Mouse (Mus musculus): Measurements from ENCODE around the gene Naaa. TPM values are rescaled to one million over a fixed set of nuclear protein-coding genes. Genes with fewer than 3 reads are reported as not detected.
A peak's percentile ranks its signal among the peaks of the same experiment; 100 is the strongest.

Naaa gene
- polyA plus RNA-seq, 1 experiment from 2014 or later: 6.1 TPM

DNA sequence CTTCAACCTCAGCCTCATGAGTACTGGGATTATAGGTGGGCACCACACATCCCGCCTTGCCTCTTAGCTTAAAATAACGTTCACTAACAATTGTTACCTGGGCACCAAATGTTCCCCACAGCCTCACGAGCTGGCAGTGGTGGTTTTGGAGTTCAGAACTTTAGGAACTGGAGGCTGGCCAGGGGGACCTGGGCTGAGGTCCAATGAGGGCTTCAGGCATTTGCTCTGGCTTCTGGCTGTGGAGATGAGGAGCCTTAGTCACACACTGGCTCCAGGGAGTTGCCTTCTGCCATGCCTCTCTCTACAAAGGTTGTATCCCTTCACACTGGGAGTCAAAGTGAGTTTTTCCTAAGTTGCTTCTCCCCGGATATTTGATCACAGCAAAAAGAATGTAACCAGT, 4.6 kb upstream of the Naaa start:
- Histone ChIP-seq H3K4me3 (ENCODE audit: low read depth, low read length) (no peak overlapping the region), H3K36me3 (ENCODE audit: control insufficient read depth, insufficient read depth, low read length) (peaks cover 5% of the 10 kb centered on the region), H3K9me3 (ENCODE audit: control insufficient read depth, low read length) (no peaks in the 10 kb centered on the region), H3K27ac (ENCODE audit: low read depth, low read length) (no peak overlapping the region), H3K9ac (ENCODE audit: low read length) (no peak overlapping the region), H3K4me2 (ENCODE audit: low read depth) (no peak overlapping the region), H3K27me3 (ENCODE audit: control insufficient read depth, insufficient read depth, low read length) (no peaks in the 10 kb centered on the region), H3K4me1 (ENCODE audit: control insufficient read depth, insufficient read depth, low read length) (no peaks in the 10 kb centered on the region)
- 80% methylated on average over 4 of the region's 4 CpGs for WGBS
- DNase-seq (ENCODE audit: low spot score) (no peak), ATAC-seq (ENCODE audit: insufficient read depth, low FRiP score, low TSS enrichment) (no peak)

DNA sequence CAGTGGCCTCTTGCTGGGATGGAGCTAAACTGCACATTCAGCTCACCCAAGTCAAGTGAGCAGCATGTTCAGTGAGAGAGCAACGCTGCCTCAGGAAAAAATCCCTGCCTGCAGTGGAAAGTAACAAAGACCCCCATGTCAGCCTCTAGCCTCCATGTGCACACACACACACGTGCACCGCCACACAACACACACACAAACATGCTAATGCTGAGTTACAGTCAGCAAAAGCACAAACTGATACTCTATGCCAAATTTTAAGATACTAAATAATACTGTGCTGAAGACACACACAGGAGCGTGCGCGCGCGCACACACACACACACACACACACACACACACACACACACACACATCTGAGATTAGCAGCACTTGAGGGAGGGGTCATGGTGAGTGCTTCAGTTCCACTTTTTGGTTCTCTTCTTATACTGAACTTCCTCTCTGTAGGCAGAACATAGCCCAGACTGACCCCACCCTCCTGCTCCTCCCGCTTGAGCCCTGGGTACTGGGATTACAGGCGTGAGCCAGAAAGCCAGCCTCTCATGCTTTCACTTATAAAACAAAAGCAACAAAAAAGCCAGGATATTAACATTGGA, 1.1 kb upstream of the Naaa start:
- DNase-seq (ENCODE audit: low spot score) (no peak), ATAC-seq (ENCODE audit: insufficient read depth, low FRiP score, low TSS enrichment) (no peak)
- H3K4me1 ChIP-seq (ENCODE audit: control insufficient read depth, insufficient read depth, low read length): no peaks in the 10 kb centered on the region
- H3K9ac ChIP-seq (ENCODE audit: low read length): no peak overlapping the region
- H3K27ac ChIP-seq (ENCODE audit: low read depth, low read length): no peak overlapping the region
- no peak overlapping the region for H3K4me2 ChIP-seq (ENCODE audit: low read depth)
- no peaks in the 10 kb centered on the region for H3K27me3 ChIP-seq (ENCODE audit: control insufficient read depth, insufficient read depth, low read length)
- WGBS: 88% methylated on average over 10 of the region's 10 CpGs
- no peaks in the 10 kb centered on the region for H3K9me3 ChIP-seq (ENCODE audit: control insufficient read depth, low read length)
- H3K36me3 ChIP-seq (ENCODE audit: control insufficient read depth, insufficient read depth, low read length): no peaks in the 10 kb centered on the region
- H3K4me3 ChIP-seq (ENCODE audit: low read depth, low read length): no peak overlapping the region

DNA sequence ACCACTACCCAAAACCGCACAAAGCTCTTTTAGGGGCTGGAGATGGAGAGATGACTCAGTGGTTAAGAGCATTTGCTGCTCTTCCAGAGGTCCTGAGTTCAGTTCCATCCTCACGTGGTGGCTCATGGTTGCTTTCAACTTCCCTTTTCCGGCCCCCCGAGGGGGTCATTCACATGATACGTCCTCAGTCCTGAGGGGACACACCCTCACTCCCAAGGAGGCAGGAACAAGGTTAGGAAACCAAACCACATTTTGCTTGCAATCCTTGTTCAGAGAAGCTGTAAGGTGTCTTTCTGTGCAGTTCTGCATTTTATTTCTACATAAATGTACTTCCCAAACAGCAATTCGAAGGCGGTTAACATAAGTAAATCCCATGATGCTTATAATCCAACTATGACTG, 7.5 kb downstream of the Naaa start:
- H3K4me2 ChIP-seq (ENCODE audit: low read depth): no peak overlapping the region
- ATAC-seq (ENCODE audit: insufficient read depth, low FRiP score, low TSS enrichment): no peak

DNA sequence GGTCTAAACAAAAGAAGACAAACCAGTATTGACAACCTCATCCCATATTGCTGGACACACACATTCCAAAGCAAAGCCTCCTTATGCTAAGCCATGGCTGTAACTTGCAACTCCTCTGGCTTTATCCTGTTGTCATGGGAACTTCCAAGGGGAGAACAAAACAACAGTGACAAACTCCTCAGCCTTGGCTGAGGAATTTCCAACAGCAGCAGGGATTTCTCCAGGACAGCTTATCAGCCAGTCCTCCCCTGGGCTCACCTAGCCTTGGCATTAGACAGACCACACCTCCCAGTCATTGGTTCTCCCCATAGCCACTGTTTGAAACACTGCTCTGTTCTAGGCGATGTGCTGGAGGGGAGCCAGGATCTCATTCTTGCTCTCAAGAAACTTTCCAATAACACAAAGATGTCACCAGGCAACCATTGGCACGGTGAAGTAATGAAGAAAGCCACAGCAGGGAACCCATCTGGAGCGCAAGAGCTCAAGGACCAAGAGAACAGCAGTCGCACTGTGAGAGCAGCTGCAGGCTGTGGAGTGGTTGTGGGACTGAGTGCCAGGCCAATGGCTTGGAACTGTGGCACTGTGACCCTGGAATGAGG, 14.1 kb downstream of the Naaa start:
- 26% methylated on average over 4 of the region's 4 CpGs for WGBS
- no peaks in the 10 kb centered on the region for H3K36me3 ChIP-seq (ENCODE audit: control insufficient read depth, insufficient read depth, low read length)
- no peaks in the 10 kb centered on the region for H3K27me3 ChIP-seq (ENCODE audit: control insufficient read depth, insufficient read depth, low read length)
- DNase-seq (ENCODE audit: low spot score): peak; percentile 38
- ATAC-seq (ENCODE audit: insufficient read depth, low FRiP score, low TSS enrichment): peak; percentile 70
- no peaks in the 10 kb centered on the region for H3K4me1 ChIP-seq (ENCODE audit: control insufficient read depth, insufficient read depth, low read length)
- no peak overlapping the region for H3K4me2 ChIP-seq (ENCODE audit: low read depth)
- H3K27ac ChIP-seq (ENCODE audit: low read depth, low read length): no peak overlapping the region
- H3K4me3 ChIP-seq (ENCODE audit: low read depth, low read length): no peak overlapping the region
- H3K9me3 ChIP-seq (ENCODE audit: control insufficient read depth, low read length): no peaks in the 10 kb centered on the region
- H3K9ac ChIP-seq (ENCODE audit: low read length): no peak overlapping the region

More for the DNA sequence above, 7.5 kb downstream of the Naaa start:
- no peak for DNase-seq (ENCODE audit: low spot score)
- H3K36me3 ChIP-seq (ENCODE audit: control insufficient read depth, insufficient read depth, low read length): no peaks in the 10 kb centered on the region
- no peaks in the 10 kb centered on the region for H3K9me3 ChIP-seq (ENCODE audit: control insufficient read depth, low read length)
- no peak overlapping the region for H3K27ac ChIP-seq (ENCODE audit: low read depth, low read length)
- H3K4me3 ChIP-seq (ENCODE audit: low read depth, low read length): no peak overlapping the region
- no peaks in the 10 kb centered on the region for H3K27me3 ChIP-seq (ENCODE audit: control insufficient read depth, insufficient read depth, low read length)
- H3K9ac ChIP-seq (ENCODE audit: low read length): no peak overlapping the region
- no peaks in the 10 kb centered on the region for H3K4me1 ChIP-seq (ENCODE audit: control insufficient read depth, insufficient read depth, low read length)
- 88% methylated on average over 7 of the region's 7 CpGs for WGBS

DNA sequence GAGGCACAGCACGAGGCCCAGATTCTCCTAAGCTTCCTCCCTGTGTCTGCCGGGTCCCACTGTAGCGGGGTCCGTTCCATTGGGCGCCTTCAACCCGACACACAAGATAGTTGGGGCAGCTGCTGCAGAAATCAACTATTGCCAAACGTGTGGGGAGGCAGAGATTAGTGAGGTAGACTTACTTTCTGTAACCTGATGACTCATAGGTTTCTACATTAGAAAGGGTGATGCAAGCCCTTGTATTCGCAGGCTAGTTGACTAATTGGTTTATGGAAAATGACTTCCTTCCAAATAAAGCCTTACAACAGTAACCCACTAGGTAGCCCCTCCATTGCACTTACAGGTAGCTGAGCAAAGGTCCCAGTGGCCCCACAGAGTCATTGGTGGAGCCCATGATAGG, 15.3 kb downstream of the Naaa start:
- Histone ChIP-seq H3K4me2 (ENCODE audit: low read depth) (no peak overlapping the region), H3K36me3 (ENCODE audit: control insufficient read depth, insufficient read depth, low read length) (no peaks in the 10 kb centered on the region), H3K4me3 (ENCODE audit: low read depth, low read length) (no peak overlapping the region), H3K27me3 (ENCODE audit: control insufficient read depth, insufficient read depth, low read length) (no peaks in the 10 kb centered on the region), H3K9me3 (ENCODE audit: control insufficient read depth, low read length) (no peaks in the 10 kb centered on the region), H3K4me1 (ENCODE audit: control insufficient read depth, insufficient read depth, low read length) (no peaks in the 10 kb centered on the region), H3K27ac (ENCODE audit: low read depth, low read length) (no peak overlapping the region), H3K9ac (ENCODE audit: low read length) (no peak overlapping the region)
- 91% methylated on average over 8 of the region's 8 CpGs for WGBS
- no peak for DNase-seq (ENCODE audit: low spot score)
- ATAC-seq (ENCODE audit: insufficient read depth, low FRiP score, low TSS enrichment): no peak

DNA sequence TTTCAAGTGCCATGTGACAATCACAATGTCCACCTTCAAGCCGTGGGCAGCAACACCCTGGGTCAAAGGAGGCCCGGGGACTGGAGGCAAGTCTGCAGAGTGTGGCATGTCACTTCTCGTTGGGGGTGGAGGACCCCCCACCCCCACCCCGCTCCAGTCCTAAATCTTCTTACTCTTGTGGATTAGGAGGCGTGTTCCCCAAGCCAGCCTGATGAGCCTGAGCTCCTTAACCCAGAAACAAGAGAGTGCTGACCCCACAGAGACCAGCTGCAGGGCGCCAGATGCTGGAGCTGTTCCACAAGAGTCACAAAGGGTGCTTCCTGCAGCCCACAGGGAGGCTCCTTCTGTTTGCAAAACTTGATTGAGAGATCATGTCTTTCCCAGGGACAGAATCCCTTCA, 21.8 kb downstream of the Naaa start, which contains the start of gene Ppef2:
Gene Ppef2, minus strand, starts transcription at position 61 of the 400 bp plus-strand sequence.
- no peak within 1 kb of the TSS for H3K27ac ChIP-seq (ENCODE audit: low read depth, low read length)
- no peak for ATAC-seq (ENCODE audit: insufficient read depth, low FRiP score, low TSS enrichment)
- no peak within 1 kb of the TSS for H3K9ac ChIP-seq (ENCODE audit: low read length)
- no peak for DNase-seq (ENCODE audit: low spot score)
- H3K4me2 ChIP-seq (ENCODE audit: low read depth): no peak within 1 kb of the TSS
- WGBS: 11% methylated on average over 6 of the region's 6 CpGs
- no peaks in the 10 kb centered on the region for H3K27me3 ChIP-seq (ENCODE audit: control insufficient read depth, insufficient read depth, low read length)
- no peaks in the 10 kb centered on the region for H3K36me3 ChIP-seq (ENCODE audit: control insufficient read depth, insufficient read depth, low read length)
- no peaks in the 10 kb centered on the region for H3K4me1 ChIP-seq (ENCODE audit: control insufficient read depth, insufficient read depth, low read length)
- no peaks in the 10 kb centered on the region for H3K9me3 ChIP-seq (ENCODE audit: control insufficient read depth, low read length)
- no peak within 1 kb of the TSS for H3K4me3 ChIP-seq (ENCODE audit: low read depth, low read length)

DNA sequence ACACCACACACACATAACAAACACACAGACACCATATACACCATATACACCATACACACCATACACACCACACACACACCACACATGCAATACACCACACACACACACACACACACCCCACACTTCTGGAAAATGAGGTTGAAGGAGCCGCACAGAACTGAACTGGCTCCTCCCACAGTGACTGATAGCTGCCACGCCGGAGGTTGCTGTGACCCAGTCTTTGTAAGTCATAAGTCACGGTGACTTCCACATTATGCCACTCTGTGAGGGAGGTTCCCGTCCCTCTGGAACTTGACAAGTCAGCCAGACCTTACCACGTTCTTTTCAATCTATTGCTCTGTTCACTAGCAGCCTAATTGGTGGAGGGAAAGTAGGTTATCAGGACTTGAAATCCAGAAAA, 23.5 kb downstream of the Naaa start:
- Histone ChIP-seq H3K4me1 (ENCODE audit: control insufficient read depth, insufficient read depth, low read length) (no peaks in the 10 kb centered on the region), H3K27me3 (ENCODE audit: control insufficient read depth, insufficient read depth, low read length) (no peaks in the 10 kb centered on the region), H3K36me3 (ENCODE audit: control insufficient read depth, insufficient read depth, low read length) (no peaks in the 10 kb centered on the region), H3K4me2 (ENCODE audit: low read depth) (no peak overlapping the region), H3K27ac (ENCODE audit: low read depth, low read length) (no peak overlapping the region), H3K9me3 (ENCODE audit: control insufficient read depth, low read length) (no peaks in the 10 kb centered on the region), H3K4me3 (ENCODE audit: low read depth, low read length) (no peak overlapping the region), H3K9ac (ENCODE audit: low read length) (no peak overlapping the region)
- no peak for ATAC-seq (ENCODE audit: insufficient read depth, low FRiP score, low TSS enrichment)
- no peak for DNase-seq (ENCODE audit: low spot score)
- WGBS: 62% methylated on average over 6 of the region's 6 CpGs

DNA sequence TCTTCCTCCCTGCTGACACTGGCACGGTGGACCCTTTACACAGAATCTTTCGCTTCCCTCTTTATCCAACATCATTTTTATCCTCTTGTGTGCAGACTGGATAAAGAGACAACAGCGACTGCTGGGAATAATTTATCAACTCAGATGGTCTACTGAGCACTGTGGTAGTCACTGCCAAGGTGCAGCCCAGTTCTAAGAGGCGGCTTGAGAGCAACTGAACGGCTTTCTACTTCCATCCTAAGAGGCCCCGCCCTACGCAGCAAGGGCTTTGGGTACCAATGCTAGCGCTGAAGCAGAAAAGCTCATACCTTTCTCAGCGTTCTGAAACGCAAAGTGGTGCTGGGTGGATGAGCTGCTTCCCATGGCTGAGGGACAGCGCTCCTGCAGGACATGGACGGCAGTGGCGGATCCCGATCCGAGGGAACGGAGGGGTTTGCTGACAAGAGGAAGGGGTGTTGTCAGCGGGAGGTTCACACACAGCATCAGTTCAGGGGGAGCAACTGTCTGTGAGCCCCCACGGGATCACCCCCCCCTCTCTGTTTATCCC, 25.1 kb downstream of the Naaa start:
- no peaks in the 10 kb centered on the region for H3K4me1 ChIP-seq (ENCODE audit: control insufficient read depth, insufficient read depth, low read length)
- no peaks in the 10 kb centered on the region for H3K9me3 ChIP-seq (ENCODE audit: control insufficient read depth, low read length)
- WGBS: 30% methylated on average over 18 of the region's 18 CpGs
- H3K27me3 ChIP-seq (ENCODE audit: control insufficient read depth, insufficient read depth, low read length): no peaks in the 10 kb centered on the region
- no peak overlapping the region for H3K27ac ChIP-seq (ENCODE audit: low read depth, low read length)
- no peaks in the 10 kb centered on the region for H3K36me3 ChIP-seq (ENCODE audit: control insufficient read depth, insufficient read depth, low read length)
- ATAC-seq (ENCODE audit: insufficient read depth, low FRiP score, low TSS enrichment) (no peak), DNase-seq (ENCODE audit: low spot score) (peak; percentile 37)
- H3K9ac ChIP-seq (ENCODE audit: low read length): no peak overlapping the region
- H3K4me2 ChIP-seq (ENCODE audit: low read depth): no peak overlapping the region
- no peak overlapping the region for H3K4me3 ChIP-seq (ENCODE audit: low read depth, low read length)

DNA sequence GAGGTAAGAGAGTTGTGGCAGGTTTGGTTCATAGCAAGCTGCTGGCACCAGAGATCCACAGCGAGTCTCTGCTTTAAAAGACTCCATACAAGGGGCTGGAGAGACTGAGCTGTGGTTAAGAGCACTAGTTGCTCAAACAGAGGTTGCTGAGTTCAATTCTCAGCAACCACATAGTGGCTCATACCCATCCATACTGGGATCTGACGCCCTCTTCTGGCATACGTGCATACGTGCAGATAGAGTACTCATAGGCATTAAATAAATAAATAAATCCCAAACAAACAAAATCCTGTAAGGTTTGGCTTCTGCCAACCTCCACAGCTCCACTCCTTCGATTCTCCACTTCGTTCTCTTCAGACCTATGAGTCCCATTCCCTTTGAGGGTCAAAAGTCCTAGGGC, 25.9 kb downstream of the Naaa start:
- Histone ChIP-seq H3K4me2 (ENCODE audit: low read depth) (no peak overlapping the region), H3K9me3 (ENCODE audit: control insufficient read depth, low read length) (no peaks in the 10 kb centered on the region), H3K27me3 (ENCODE audit: control insufficient read depth, insufficient read depth, low read length) (no peaks in the 10 kb centered on the region), H3K9ac (ENCODE audit: low read length) (no peak overlapping the region), H3K27ac (ENCODE audit: low read depth, low read length) (no peak overlapping the region), H3K4me3 (ENCODE audit: low read depth, low read length) (no peak overlapping the region), H3K4me1 (ENCODE audit: control insufficient read depth, insufficient read depth, low read length) (no peaks in the 10 kb centered on the region), H3K36me3 (ENCODE audit: control insufficient read depth, insufficient read depth, low read length) (no peaks in the 10 kb centered on the region)
- DNase-seq (ENCODE audit: low spot score): no peak
- ATAC-seq (ENCODE audit: insufficient read depth, low FRiP score, low TSS enrichment): no peak
- WGBS: 94% methylated on average over 6 of the region's 6 CpGs

Data from neural tube, embryonic 11.5 days (tissue).